Mouse (Mus musculus): ENCODE measurements around the gene Itsn1. TPM values are rescaled to one million over a fixed set of nuclear protein-coding genes. Genes with fewer than 3 reads are reported as not detected.

Gene Itsn1
- polyA plus RNA-seq, 1 experiment from 2014 or later = 24.5 TPM

GRCm38 (mm10) chr16:91724247-91724646 is 4.8 kb upstream of the Itsn1 start:
- H3K4me2 ChIP-seq = no peak overlapping the region
- H3K27me3 ChIP-seq (replicated peaks; ENCODE audit: control insufficient read depth, insufficient read depth, low read length) = peaks cover under 1% of the 10 kb centered on the region; the same call in 1 of the 2 replicates
- peaks cover 10% of the 10 kb centered on the region; the same call in 1 of the 2 replicates for H3K36me3 ChIP-seq (ENCODE audit: control insufficient read depth, insufficient read depth, low read length)
- 49% methylated on average over 3 of the region's 3 CpGs for WGBS
- H3K9me3 ChIP-seq (ENCODE audit: control insufficient read depth, low read length) = no peaks in the 10 kb centered on the region
- no peak overlapping the region for H3K27ac ChIP-seq (ENCODE audit: low read depth, low read length)
- no peak overlapping the region for H3K9ac ChIP-seq (ENCODE audit: low read depth, low read length)
- H3K4me1 ChIP-seq (replicated peaks; ENCODE audit: control insufficient read depth, insufficient read depth, low read length) = no peaks in the 10 kb centered on the region; the same call in 1 of the 2 replicates
- ATAC-seq (replicated peaks; ENCODE audit: low FRiP score) (no peak), DNase-seq (ENCODE audit: low spot score) (no peak)
- no peak overlapping the region for H3K4me3 ChIP-seq (ENCODE audit: low read depth, low read length)

- Histone ChIP-seq H3K36me3 (ENCODE audit: control insufficient read depth, insufficient read depth, low read length) (peaks cover 4% of the 10 kb centered on the region; the same call in 1 of the 2 replicates), H3K4me3 (ENCODE audit: low read depth, low read length) (peak overlapping the region; percentile 78), H3K9me3 (ENCODE audit: control insufficient read depth, low read length) (no peaks in the 10 kb centered on the region), H3K27me3 (replicated peaks; ENCODE audit: control insufficient read depth, insufficient read depth, low read length) (peaks cover 14% of the 10 kb centered on the region), H3K9ac (ENCODE audit: low read depth, low read length) (peak overlapping the region; percentile 65), H3K27ac (ENCODE audit: low read depth, low read length) (peak overlapping the region; percentile 35; the same call in 1 of the 2 replicates), H3K4me2 (peak overlapping the region; percentile 94), H3K4me1 (replicated peaks; ENCODE audit: control insufficient read depth, insufficient read depth, low read length) (no peaks in the 10 kb centered on the region; the same call in none of the 2 replicates)
- no peak for ATAC-seq (replicated peaks; ENCODE audit: low FRiP score)
- DNase-seq (ENCODE audit: low spot score) = no peak
- WGBS = 75% methylated on average over 15 of the region's 15 CpGs
Measured at GRCm38 (mm10) chr16:91727433-91727832, 1.6 kb upstream of the Itsn1 start.

- no peaks in the 10 kb centered on the region for H3K9me3 ChIP-seq (ENCODE audit: control insufficient read depth, low read length)
- H3K4me1 ChIP-seq (replicated peaks; ENCODE audit: control insufficient read depth, insufficient read depth, low read length) = no peaks in the 10 kb centered on the region; the same call in none of the 2 replicates
- peaks cover 14% of the 10 kb centered on the region for H3K27me3 ChIP-seq (replicated peaks; ENCODE audit: control insufficient read depth, insufficient read depth, low read length)
- H3K36me3 ChIP-seq (ENCODE audit: control insufficient read depth, insufficient read depth, low read length) = peaks cover 4% of the 10 kb centered on the region; the same call in 1 of the 2 replicates
- ATAC-seq (replicated peaks; ENCODE audit: low FRiP score) (peak; percentile 94), DNase-seq (ENCODE audit: low spot score) (peak; percentile 94)
- peak within 1 kb of the TSS; percentile 78 for H3K4me3 ChIP-seq (ENCODE audit: low read depth, low read length)
- H3K27ac ChIP-seq (ENCODE audit: low read depth, low read length) = peak within 1 kb of the TSS; percentile 65
- under 1% methylated on average over 46 of the region's 46 CpGs for WGBS
- H3K4me2 ChIP-seq = peak within 1 kb of the TSS; percentile 94
- peak within 1 kb of the TSS; percentile 65 for H3K9ac ChIP-seq (ENCODE audit: low read depth, low read length)
Measured at GRCm38 (mm10) chr16:91728123-91729065, 687 bp upstream of the Itsn1 start, which contains the start of gene Cryzl1. Gene Cryzl1 (minus strand): TSS chr16:91728975.

- under 1% methylated on average over 34 of the region's 44 CpGs for WGBS
Measured at GRCm38 (mm10) chr16:91729821-91730441, 850 bp downstream of the Itsn1 start.

GRCm38 (mm10) chr16:91730446-91730845 is 1.4 kb downstream of the Itsn1 start:
- Histone ChIP-seq H3K4me2 (peak overlapping the region; percentile 94), H3K9me3 (ENCODE audit: control insufficient read depth, low read length) (no peaks in the 10 kb centered on the region), H3K4me1 (replicated peaks; ENCODE audit: control insufficient read depth, insufficient read depth, low read length) (peaks cover 3% of the 10 kb centered on the region), H3K36me3 (ENCODE audit: control insufficient read depth, insufficient read depth, low read length) (no peaks in the 10 kb centered on the region; the same call in 1 of the 2 replicates), H3K27me3 (replicated peaks; ENCODE audit: control insufficient read depth, insufficient read depth, low read length) (peaks cover 14% of the 10 kb centered on the region), H3K4me3 (ENCODE audit: low read depth, low read length) (peak overlapping the region; percentile 78), H3K27ac (ENCODE audit: low read depth, low read length) (peak overlapping the region; percentile 65; the same call in 1 of the 2 replicates), H3K9ac (ENCODE audit: low read depth, low read length) (peak overlapping the region; percentile 56)
- no peak for DNase-seq (ENCODE audit: low spot score)
- 1% methylated on average over 11 of the region's 11 CpGs for WGBS
- ATAC-seq (replicated peaks; ENCODE audit: low FRiP score) = no peak

More at GRCm38 (mm10) chr16:91729821-91730441, 850 bp downstream of the Itsn1 start:
- H3K9ac ChIP-seq (ENCODE audit: low read depth, low read length) = peak overlapping the region; percentile 56
- peak overlapping the region; percentile 65; the same call in 1 of the 2 replicates for H3K27ac ChIP-seq (ENCODE audit: low read depth, low read length)
- ATAC-seq (replicated peaks; ENCODE audit: low FRiP score) (no peak), DNase-seq (ENCODE audit: low spot score) (peak; percentile 60)
- peaks cover under 1% of the 10 kb centered on the region for H3K4me1 ChIP-seq (replicated peaks; ENCODE audit: control insufficient read depth, insufficient read depth, low read length)
- H3K36me3 ChIP-seq (ENCODE audit: control insufficient read depth, insufficient read depth, low read length) = no peaks in the 10 kb centered on the region; the same call in 1 of the 2 replicates
- peak overlapping the region; percentile 94 for H3K4me2 ChIP-seq
- no peaks in the 10 kb centered on the region for H3K9me3 ChIP-seq (ENCODE audit: control insufficient read depth, low read length)
- H3K4me3 ChIP-seq (ENCODE audit: low read depth, low read length) = peak overlapping the region; percentile 78
- peaks cover 14% of the 10 kb centered on the region for H3K27me3 ChIP-seq (replicated peaks; ENCODE audit: control insufficient read depth, insufficient read depth, low read length)

GRCm38 (mm10) chr16:91732816-91733215 is 3.7 kb downstream of the Itsn1 start:
- no peak overlapping the region for H3K4me2 ChIP-seq
- WGBS = 37% methylated on average over 2 of the region's 2 CpGs
- peaks cover 14% of the 10 kb centered on the region for H3K4me1 ChIP-seq (replicated peaks; ENCODE audit: control insufficient read depth, insufficient read depth, low read length)
- H3K9ac ChIP-seq (ENCODE audit: low read depth, low read length) = no peak overlapping the region
- H3K36me3 ChIP-seq (ENCODE audit: control insufficient read depth, insufficient read depth, low read length) = no peaks in the 10 kb centered on the region
- ATAC-seq (replicated peaks; ENCODE audit: low FRiP score) (no peak), DNase-seq (ENCODE audit: low spot score) (no peak)
- H3K9me3 ChIP-seq (ENCODE audit: control insufficient read depth, low read length) = no peaks in the 10 kb centered on the region
- H3K27ac ChIP-seq (ENCODE audit: low read depth, low read length) = no peak overlapping the region
- H3K4me3 ChIP-seq (ENCODE audit: low read depth, low read length) = no peak overlapping the region
- peaks cover 14% of the 10 kb centered on the region for H3K27me3 ChIP-seq (replicated peaks; ENCODE audit: control insufficient read depth, insufficient read depth, low read length)

GRCm38 (mm10) chr16:91734771-91735170 is 5.7 kb downstream of the Itsn1 start:
- 66% methylated on average over 5 of the region's 5 CpGs for WGBS

GRCm38 (mm10) chr16:91736046-91736816 is 7.2 kb downstream of the Itsn1 start:
- no peak overlapping the region for H3K4me3 ChIP-seq (ENCODE audit: low read depth, low read length)
- 75% methylated on average over 7 of the region's 7 CpGs for WGBS
- H3K9me3 ChIP-seq (ENCODE audit: control insufficient read depth, low read length) = no peaks in the 10 kb centered on the region
- peaks cover 22% of the 10 kb centered on the region for H3K4me1 ChIP-seq (replicated peaks; ENCODE audit: control insufficient read depth, insufficient read depth, low read length)
- no peak overlapping the region for H3K27ac ChIP-seq (ENCODE audit: low read depth, low read length)
- H3K9ac ChIP-seq (ENCODE audit: low read depth, low read length) = no peak overlapping the region
- no peaks in the 10 kb centered on the region for H3K36me3 ChIP-seq (ENCODE audit: control insufficient read depth, insufficient read depth, low read length)
- H3K27me3 ChIP-seq (replicated peaks; ENCODE audit: control insufficient read depth, insufficient read depth, low read length) = peaks cover 3% of the 10 kb centered on the region; the same call in 1 of the 2 replicates
- ATAC-seq (replicated peaks; ENCODE audit: low FRiP score) (no peak), DNase-seq (ENCODE audit: low spot score) (no peak)
- H3K4me2 ChIP-seq = no peak overlapping the region

More at GRCm38 (mm10) chr16:91734771-91735170, 5.7 kb downstream of the Itsn1 start:
- no peak overlapping the region for H3K27ac ChIP-seq (ENCODE audit: low read depth, low read length)
- H3K4me3 ChIP-seq (ENCODE audit: low read depth, low read length) = no peak overlapping the region
- H3K36me3 ChIP-seq (ENCODE audit: control insufficient read depth, insufficient read depth, low read length) = no peaks in the 10 kb centered on the region
- H3K27me3 ChIP-seq (replicated peaks; ENCODE audit: control insufficient read depth, insufficient read depth, low read length) = peaks cover 9% of the 10 kb centered on the region
- no peak overlapping the region for H3K9ac ChIP-seq (ENCODE audit: low read depth, low read length)
- no peak overlapping the region for H3K4me2 ChIP-seq
- ATAC-seq (replicated peaks; ENCODE audit: low FRiP score) (no peak), DNase-seq (ENCODE audit: low spot score) (no peak)
- peaks cover 17% of the 10 kb centered on the region for H3K4me1 ChIP-seq (replicated peaks; ENCODE audit: control insufficient read depth, insufficient read depth, low read length)
- no peaks in the 10 kb centered on the region for H3K9me3 ChIP-seq (ENCODE audit: control insufficient read depth, low read length)
